Mouse (Mus musculus) ES-E14 (cell line): ENCODE results near the gene Lsm6. TPM values are rescaled to one million over a fixed set of nuclear protein-coding genes. Genes with fewer than 3 reads are reported as not detected.
"Not testable (repeated sequence)": the region's sequence is repeated elsewhere in the genome, so short reads cannot be mapped to it uniquely, and the experiment has no call there.

Experiments used
- DNase-seq: peaks from one replicate; pipeline ENCODE4 v3.0.0-alpha.2; 2013; ENCODE audit warnings: low read depth, low spot score
- H3K27ac ChIP-seq: 2 replicates; pipeline ENCODE4 v1.5.1; 2012; ENCODE audit warnings: low read depth, mild to moderate bottlenecking, low read length, moderate library complexity, mixed read lengths; ENCODE audit not compliant: poor library complexity, insufficient read depth, severe bottlenecking
- H3K36me3 ChIP-seq: 2 replicates; pipeline ENCODE4 v1.6.1; 2012; ENCODE audit warnings: mild to moderate bottlenecking, low read length, moderate library complexity, mixed read lengths; ENCODE audit not compliant: control insufficient read depth, poor library complexity, insufficient read depth, severe bottlenecking
- H3K4me1 ChIP-seq, 2 experiments: fragments of 150-350 bp in 1 of 2; sonication (generic) in 1 of 2; 2 replicates each; pipeline ENCODE4 v1.6.1; 2012; ENCODE audit warnings: low read length in 2 of 2, mild to moderate bottlenecking in 1 of 2, mixed read lengths in 1 of 2; ENCODE audit not compliant: control insufficient read depth in 2 of 2, insufficient read depth in 2 of 2, poor library complexity in 1 of 2
- H3K4me3 ChIP-seq, 2 experiments: fragments of 150-350 bp in 1 of 2; sonication (generic) in 1 of 2; 2 replicates each; pipeline ENCODE4 v1.5.1; 2012; ENCODE audit warnings: low read length in 2 of 2, low read depth in 1 of 2, mild to moderate bottlenecking in 1 of 2, mixed read lengths in 1 of 2; ENCODE audit not compliant: insufficient read depth in 1 of 2, poor library complexity in 1 of 2, severe bottlenecking in 1 of 2
- H3K9ac ChIP-seq: 2 replicates; pipeline ENCODE4 v1.6.1; 2012; ENCODE audit warnings: low read depth, mild to moderate bottlenecking, low read length, mixed read lengths; ENCODE audit not compliant: poor library complexity, insufficient read depth, severe bottlenecking
- H3K9me3 ChIP-seq: fragments of 150-350 bp; sonication (generic); 2 replicates; pipeline ENCODE4 v1.6.1; 2012; ENCODE audit warnings: low read depth, mild to moderate bottlenecking, low read length; ENCODE audit not compliant: control insufficient read depth, insufficient read depth
- CHD2 ChIP-seq: IDR thresholded peaks from 2 replicates; pipeline ENCODE4 v1.6.1; 2014; ENCODE audit warnings: mild to moderate bottlenecking, low read depth, low read length, inconsistent platforms
- HCFC1 ChIP-seq: IDR thresholded peaks from 2 replicates; pipeline ENCODE4 v1.6.1; 2012; ENCODE audit warnings: low read length, inconsistent platforms, borderline replicate concordance; ENCODE audit not compliant: insufficient read depth
- MAFK ChIP-seq: IDR thresholded peaks from 2 replicates; pipeline ENCODE4 v1.6.1; 2014; ENCODE audit warnings: mild to moderate bottlenecking, low read depth, low read length, inconsistent platforms; ENCODE audit not compliant: insufficient read depth
- ZC3H11A ChIP-seq: IDR thresholded peaks from 2 replicates; pipeline ENCODE4 v1.6.1; 2012; ENCODE audit warnings: low read depth, mild to moderate bottlenecking, inconsistent platforms, low read length, borderline replicate concordance
- ZNF384 ChIP-seq: IDR thresholded peaks from 2 replicates; pipeline ENCODE4 v1.6.1; 2012; ENCODE audit warnings: low read depth, low read length, inconsistent platforms
- in situ Hi-C, 2 experiments: fragments of 600-800 bp; cut with MboI; formaldehyde crosslinking; loops; one replicate each; pipeline ENCODE4 v1.15.1; 2025; ENCODE audit warnings: low sequenced_read_pairs in 2 of 2, inconsistent platforms in 1 of 2; ENCODE audit not compliant: unreplicated experiment in 2 of 2
- total RNA-seq: library from RNA; depleted of rRNA; stranded (reverse); fragments of 300-350 nt; gene quantifications from 2 replicates; pipeline ENCODE4 v1.2.3, GENCODE M21; 2012

The Lsm6 gene
- total RNA-seq, 1 experiment, result 58.3 TPM

DNA sequence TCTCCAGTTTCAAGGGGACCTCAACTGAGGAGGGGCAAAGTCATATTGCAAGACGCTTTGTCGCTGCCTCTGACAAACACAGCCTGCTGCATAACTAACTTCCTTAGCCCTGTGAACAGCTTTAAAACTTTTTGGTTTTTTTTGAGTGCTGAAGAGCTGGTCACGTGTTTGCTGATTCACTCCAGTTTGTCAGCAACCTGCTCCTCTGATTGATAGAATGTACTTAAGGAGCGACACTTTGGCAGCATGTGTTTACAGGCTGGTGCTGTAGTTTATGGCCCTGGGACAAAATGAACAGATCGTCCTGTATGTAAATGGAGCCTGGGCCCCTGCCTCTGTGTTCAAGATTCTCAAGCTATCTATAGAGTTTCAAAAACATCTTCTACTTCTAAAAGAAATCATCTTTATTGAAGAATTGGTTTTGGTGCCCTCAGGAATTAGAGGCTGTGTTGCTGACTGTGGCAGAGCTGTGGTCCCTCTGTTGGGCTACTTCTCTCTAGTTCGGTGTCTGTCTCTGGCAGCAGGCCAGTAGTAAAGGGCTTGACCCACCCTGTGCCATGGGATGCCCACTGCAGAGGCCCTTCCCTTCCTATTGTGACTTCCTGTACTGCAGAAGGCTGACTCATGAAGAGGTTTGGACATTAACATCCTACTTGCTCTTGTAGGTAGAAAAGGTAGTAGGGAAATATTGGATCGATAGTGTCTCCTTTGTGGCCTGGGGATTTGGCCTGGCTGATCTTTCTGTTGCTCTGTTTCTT lies 17.9 kb upstream of the Lsm6 start:
- H3K27ac ChIP-seq, result no peak overlapping the region
- in situ Hi-C loops, result no loop called here
- TF ChIP-seq HCFC1 (no peak), ZC3H11A (no peak)
- H3K4me1 ChIP-seq, result no peaks in the 10 kb centered on the region
- DNase-seq, result no peak
- no peak overlapping the region for H3K4me3 ChIP-seq
- H3K9me3 ChIP-seq, result no peaks in the 10 kb centered on the region
- no peak overlapping the region for H3K9ac ChIP-seq
- H3K36me3 ChIP-seq, result no peaks in the 10 kb centered on the region

DNA sequence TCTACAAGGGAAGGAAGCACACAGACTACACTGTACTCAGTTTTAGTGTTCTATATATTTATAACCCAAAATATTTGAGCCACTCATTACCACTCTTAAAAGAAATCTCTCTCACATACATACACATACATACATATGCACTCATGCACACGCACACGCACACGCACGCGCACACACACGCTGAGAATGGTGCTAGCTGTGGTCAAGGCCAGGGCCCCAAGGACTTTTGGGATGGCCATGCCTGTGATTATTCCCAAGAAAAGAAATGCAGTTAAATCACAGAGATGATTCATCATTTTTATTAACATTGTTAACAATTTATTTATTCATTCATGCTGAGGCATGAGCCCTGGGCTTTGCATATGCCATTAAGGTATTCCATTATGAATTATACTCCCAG lies 15.2 kb upstream of the Lsm6 start:
- no peaks in the 10 kb centered on the region for H3K36me3 ChIP-seq
- H3K4me1 ChIP-seq, result no peaks in the 10 kb centered on the region
- H3K9me3 ChIP-seq, result no peaks in the 10 kb centered on the region
- in situ Hi-C loops, result no loop called here
- no peak overlapping the region for H3K9ac ChIP-seq
- DNase-seq, result no peak
- TF ChIP-seq HCFC1 (no peak), MAFK (no peak), ZC3H11A (no peak), CHD2 (no peak), ZNF384 (no peak)
- no peak overlapping the region for H3K4me3 ChIP-seq
- no peak overlapping the region for H3K27ac ChIP-seq

DNA sequence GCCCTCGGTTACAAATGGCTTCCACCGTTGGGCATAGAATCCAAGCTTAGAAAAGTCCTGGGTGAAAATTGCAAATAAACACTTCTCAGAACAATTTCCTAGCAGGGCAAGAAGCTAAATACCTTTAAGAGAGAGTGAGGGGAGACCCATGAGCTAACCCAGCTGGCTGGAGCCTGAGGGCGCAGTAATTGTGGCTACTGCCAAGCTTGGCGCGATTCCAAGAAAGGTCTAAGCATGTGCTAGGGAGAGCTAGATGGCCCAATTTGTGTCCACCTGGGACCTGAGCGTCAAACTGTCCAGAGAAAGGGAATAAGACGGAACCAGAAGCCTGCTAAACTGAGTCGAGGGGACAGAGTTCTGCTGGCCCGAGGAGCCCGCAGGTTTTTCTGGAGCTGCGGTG lies 7.5 kb upstream of the Lsm6 start:
- TF ChIP-seq ZC3H11A (no peak), CHD2 (no peak), MAFK (no peak), ZNF384 (no peak), HCFC1 (no peak)
- in situ Hi-C loops, result no loop called here
- Histone ChIP-seq H3K9me3 (no peaks in the 10 kb centered on the region), H3K9ac (no peak overlapping the region), H3K4me1 (no peaks in the 10 kb centered on the region), H3K27ac (no peak overlapping the region), H3K36me3 (no peaks in the 10 kb centered on the region), H3K4me3 (no peak overlapping the region)
- no peak for DNase-seq

DNA sequence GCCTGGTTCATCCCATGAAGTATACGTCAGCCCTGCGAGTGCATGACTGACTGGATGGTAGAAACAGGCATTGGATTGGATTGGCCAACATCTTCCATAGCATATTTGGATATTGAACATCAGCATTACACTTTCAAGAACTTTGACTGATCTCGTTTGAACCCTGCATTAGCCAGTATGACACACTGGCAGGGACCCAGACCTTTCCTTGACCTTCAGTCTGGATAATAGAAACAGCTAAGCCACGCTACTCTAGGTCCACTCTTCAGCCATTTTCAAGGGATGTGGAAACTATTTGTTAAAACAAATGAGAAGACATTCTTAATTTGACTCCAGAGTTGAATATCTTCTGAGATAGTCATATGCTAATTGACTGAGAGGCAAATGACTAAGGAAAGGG lies 3.6 kb upstream of the Lsm6 start:
- no peak overlapping the region for H3K9ac ChIP-seq
- no peak overlapping the region for H3K4me3 ChIP-seq
- in situ Hi-C loops, result no loop called here
- H3K9me3 ChIP-seq, result no peaks in the 10 kb centered on the region
- no peak for TF ChIP-seq ZNF384
- no peak for TF ChIP-seq ZC3H11A
- TF ChIP-seq CHD2, result no peak
- no peak for TF ChIP-seq HCFC1
- TF ChIP-seq MAFK, result no peak
- no peak for DNase-seq
- H3K36me3 ChIP-seq, result no peaks in the 10 kb centered on the region
- 0 out of 4 replicates have a peak, but pooled peaks cover 0 to 2% of the 10 kb centered on the region in 2 experiments for H3K4me1 ChIP-seq
- H3K27ac ChIP-seq, result no peak overlapping the region

DNA sequence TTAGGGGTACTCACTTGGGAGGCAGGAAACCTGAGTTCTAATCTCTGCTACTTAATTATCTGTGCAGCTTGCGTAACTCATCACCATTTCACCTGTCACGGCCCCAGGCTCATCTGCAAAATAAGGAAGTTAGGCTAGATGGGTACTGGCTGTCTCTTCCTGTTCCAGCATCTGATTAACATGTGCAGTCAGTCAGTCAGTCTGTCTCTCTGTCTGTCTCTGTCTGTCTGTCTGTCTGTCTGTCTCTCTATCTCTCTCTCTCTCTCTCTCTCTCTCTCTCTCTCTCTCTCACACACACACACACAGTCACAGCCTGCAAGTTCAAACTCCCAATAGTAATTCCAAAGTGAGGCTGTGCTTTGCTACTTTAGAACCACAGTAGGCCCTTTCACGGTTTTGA lies 967 bp downstream of the Lsm6 start:
- in situ Hi-C loops, result not testable (repeated sequence)

More for the DNA sequence above, 967 bp downstream of the Lsm6 start:
- Histone ChIP-seq H3K9ac (peak overlapping the region; percentile 98; the same call in 1 of the 2 replicates), H3K4me3 (peak overlapping the region; percentile 74 to 100)
- H3K9me3 ChIP-seq, H3K36me3 ChIP-seq, DNase-seq, H3K4me1 ChIP-seq, H3K27ac ChIP-seq: not testable (repeated sequence)
